Mouse (Mus musculus) thymus, postnatal 36 days (tissue): Measurements from ENCODE around the gene Sft2d2.

Experiments used
- DNase-seq, 2 experiments: peaks; one replicate each; pipeline ENCODE4 v3.0.0; 2022; ENCODE audit warnings: mixed read lengths in 2 of 2

Sft2d2 gene

DNA sequence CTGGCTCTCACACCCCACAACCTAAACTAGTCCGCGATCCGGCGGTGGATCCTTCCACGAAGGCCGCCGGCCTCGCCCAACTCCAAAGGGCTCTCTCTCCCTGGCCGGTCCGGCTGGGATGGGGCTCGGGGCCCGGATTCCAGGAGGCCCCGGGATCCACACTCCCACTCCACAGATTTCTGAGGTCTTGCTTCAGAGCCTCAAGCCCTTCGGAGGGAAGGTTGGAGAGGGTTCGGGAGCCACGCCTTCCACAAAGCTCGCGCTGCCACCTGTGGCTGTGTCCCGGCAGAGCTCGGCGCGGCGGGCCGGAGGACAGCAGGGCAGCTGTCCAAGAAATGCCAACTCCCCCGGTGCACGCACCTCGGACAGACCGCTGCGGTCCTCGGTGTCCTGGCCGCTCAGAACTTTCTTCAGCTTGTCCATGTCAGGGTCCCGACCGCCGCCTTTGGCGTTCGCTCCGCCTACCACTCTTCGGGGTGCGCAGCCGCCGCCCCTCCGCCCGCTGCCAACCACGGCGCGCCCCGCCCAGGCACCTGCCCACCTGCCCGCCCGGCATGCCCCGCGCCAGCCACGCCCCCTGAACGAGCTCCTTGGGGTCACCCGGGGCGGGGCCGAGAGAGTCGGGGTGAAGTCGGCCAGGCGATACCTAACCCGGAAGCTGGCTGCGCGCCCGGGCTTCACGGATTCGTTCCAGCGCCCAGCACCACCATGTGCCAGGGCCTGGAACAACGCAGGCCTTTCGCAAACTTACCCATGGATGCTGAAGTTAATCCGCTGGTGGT is at the start of gene Sft2d2:
Sft2d2 (minus strand) TSS at position 559 of the 782 bp plus-strand sequence.
- peak; percentile 97 to 98 for DNase-seq

DNA sequence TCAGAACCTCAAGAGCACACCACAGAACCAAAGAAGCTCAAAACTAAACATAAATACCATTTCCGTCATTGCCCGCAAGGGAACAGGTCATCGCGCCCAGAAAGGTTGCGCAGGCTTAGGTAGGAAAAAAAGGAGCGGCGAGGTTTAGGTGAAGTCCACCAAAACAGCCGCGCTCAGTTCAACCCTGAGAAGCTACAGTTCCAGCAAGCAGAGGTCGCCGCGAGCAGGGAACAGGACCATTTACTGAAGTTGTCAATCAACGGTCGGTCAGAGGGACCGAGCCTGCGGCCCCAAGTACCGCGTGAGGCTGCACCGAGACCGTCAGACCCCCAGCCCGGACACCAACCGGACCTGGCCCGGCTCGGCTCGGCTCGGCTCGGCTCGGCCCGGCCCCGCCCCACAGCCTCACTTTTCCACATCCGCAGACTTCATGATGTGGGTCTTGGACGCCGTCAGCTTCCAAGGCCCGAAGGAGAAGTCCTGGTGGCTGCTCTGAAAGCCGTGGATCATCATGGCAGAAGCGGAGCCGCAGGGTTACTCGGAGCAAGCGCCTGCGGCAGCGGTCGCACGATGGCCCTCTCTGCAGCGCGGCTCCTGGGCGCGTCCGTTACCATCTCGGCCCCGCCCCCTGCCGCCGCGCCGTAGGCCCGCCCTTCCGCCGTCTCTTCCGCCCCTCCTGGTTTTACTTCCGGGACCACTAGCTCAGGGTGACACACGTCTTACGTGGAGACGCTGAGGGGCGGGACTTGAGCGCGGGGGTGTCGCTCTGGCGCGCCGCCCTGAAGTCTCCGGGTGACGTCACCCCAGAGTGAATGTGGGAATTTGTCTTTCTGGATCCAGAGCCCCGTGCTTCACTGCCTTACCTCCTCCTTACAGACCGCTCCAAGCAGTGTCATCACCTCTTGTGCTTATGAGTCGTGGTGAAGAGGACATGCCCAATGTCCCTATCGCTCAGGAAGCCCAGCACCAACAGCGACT is 42.4 kb upstream of the Sft2d2 start, which contains the start of gene Tiprl:
Tiprl (minus strand) TSS at position 676 of the 978 bp plus-strand sequence.
- DNase-seq: peak; percentile 94 to 97

DNA sequence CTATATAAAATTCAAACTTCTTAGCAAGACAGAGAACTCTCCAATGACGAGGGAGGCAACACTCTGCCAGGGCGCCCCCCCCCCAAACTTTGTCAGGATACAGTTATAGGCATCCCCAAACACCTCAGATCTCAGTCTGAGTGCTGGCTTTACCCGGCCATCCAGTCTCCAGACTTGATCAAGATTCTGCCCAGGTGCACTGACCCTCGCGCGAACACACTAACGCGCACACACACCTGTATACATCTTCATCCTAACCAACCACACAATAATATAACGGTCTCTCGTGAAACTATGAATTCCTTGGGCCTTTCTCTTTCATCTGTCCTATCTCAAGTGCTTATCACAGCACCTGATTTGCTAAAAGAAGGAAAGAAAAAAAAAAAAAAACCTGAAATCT is 41.6 kb upstream of the Sft2d2 start:
- DNase-seq: peak in 1 of 2 experiments; percentile 11

DNA sequence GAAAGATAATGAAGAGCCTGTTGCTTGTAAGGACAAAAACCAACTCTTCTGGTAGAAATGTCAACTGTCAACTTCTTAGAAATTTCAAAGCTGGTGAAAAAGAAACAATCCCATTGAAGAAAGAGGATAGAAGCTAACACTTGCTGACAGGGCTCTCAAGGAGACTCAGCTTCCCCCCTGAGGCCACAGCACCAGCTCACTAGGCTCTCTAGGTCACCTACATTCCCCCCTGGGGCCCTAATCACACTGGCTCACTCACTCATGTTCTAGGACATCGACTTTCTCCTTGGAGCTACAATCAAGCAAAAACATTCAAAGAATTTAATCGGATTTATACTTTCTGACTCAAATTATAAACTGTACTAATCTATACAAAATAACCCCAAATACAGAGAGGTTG is 39.6 kb upstream of the Sft2d2 start:
- no peak for DNase-seq

DNA sequence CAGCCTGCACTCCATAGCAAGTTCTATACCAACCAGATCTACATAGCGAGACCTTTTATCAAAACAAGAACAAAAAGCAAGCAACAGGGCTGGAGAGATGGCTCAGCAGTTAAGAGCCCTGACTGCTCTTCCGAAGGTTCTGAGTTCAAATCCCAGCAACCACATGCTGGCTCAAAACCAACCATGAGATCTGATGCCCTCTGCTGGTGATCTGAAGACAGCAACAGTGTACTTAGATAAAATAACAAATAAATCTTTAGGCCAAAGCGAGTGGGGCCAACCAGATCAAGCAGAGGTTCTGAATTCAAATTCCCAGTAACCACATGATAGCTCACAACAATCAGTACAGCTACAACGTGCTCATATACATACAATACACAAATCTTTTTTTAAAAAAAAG is 36.5 kb upstream of the Sft2d2 start:
- DNase-seq: no peak

DNA sequence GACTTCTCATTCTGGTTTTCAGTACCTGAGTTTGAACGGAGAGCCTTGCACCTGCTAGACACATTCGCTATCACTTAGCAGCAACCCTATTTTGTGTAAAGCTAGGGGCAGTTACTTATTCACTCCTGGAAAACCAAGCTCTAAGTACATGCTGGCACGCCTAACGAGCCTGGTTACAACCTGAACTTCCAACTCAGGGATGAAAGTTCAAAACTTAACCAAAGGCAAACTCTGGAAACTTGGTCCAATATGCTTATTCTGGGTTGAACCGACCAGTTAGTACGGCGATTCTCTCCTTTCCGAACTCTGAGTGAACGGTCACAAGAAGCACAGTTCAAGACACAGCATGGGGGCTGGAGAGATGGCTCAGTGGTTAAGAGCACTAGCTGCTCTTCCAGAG is 35.3 kb upstream of the Sft2d2 start:
- DNase-seq: no peak

DNA sequence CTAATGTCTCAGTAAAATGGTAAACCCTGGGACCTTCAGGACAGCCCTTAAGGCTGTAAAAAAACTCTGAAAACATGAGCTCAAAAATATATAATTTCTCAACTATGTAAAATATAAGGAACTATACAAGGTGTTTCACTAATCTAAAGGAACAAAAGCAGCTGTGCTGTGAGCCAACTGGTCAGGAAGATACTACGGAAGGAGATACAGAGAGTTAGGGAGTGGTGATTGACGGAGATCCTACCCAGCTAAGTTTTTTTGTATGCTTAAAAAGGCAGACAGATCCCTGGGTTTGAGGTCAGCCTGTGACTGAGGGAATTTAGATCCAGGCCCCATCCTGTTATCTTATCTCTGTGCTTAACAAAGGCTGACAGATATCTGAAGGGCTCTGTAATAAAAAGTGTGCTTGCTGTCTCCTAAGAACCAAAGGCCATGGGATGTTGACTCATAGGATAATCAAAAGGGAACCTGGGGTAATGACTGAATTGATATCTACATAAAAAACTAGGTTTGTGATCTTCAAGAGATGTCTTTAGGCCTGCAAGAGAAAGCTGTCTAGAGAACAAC is 22.9 kb upstream of the Sft2d2 start:
- DNase-seq: no peak

DNA sequence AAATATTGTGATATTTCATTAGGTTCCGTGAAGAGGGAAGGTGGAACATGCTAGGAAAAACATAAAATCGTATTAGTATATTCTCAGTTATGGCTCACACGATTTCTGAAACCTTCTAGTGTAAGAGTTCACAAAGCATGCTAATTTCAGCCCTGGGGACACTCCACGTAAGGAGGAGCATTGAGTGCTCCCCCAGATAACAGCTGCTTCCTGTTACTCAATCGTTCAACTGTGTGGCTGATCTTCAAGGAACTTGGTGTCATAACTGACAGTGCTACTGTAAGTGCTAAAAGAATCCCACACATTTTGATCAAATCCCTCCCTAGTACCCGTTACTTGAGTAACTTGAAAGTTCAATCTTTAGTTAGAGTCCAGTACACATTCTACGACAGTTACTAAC is 21.6 kb upstream of the Sft2d2 start:
- DNase-seq: no peak

DNA sequence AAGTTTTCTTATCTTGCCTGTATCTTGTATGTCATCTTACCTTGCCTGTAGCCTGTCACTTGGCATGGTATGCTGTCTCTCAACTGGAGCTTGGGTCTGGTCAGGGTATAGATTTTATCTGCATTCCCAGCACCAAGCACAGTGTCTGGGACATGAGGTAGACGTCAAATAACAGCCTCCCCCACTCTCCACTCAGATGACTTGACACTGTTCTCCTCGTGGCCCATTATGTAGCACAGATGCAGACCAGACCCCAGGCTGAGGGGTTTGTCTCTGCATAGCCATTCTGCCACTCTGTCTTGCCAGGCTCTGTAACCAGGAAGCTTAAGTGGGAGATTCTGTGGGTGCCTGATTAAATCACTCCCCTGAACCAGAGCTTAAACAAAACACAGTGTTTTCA is 11.4 kb upstream of the Sft2d2 start:
- no peak for DNase-seq

DNA sequence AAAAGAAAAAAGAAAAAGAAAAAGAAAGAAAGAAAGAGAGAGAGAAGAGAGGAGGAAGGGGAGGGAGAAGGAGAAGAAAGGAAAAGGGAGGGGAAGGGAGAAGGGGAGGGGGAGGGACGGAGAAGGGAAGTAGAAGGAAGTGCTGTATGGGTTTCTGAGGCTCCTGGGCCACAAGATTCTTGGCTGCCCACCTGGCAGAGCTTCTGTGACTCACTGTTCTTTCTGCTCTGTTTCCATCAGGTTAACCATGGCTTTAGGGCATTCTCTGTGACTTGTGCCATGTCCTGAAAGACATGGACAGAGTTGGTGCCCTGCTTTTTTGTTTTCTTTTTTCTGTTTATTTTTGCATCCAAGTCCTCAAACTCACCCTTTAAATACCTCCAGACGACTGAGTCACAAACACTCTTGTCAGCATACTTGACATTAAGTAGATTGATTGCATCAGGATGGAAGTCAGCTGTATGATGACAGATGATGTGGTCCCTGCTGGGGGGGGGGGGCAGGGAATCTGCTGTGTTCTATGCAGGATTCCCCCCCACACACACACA is 9.3 kb upstream of the Sft2d2 start:
- DNase-seq: no peak

DNA sequence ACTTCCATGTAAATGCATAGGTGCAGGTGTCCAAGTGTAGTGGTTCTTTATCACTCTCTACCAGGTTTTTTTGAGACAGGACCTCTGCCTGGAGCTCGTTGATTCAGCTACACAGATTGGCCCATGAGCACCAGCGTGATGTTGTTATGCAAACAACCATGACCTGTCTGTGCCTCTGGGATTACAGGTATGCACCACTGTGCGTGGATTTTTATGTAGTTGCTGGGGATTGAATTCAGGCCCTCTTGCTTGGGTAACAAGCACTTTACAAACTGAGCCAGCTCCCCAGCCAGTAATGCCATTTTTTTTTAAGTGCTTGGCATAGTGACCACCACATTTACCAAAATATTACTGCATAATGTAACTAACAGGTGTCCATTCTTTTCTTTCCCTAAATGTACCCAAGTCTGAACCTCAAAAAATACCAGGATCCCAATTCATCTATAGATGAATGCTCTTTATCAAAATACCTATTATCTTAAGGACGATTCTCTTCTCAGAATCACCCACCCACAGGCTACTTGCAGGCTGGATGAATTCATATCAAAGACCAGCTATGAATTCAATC is 7.3 kb upstream of the Sft2d2 start:
- DNase-seq: no peak

DNA sequence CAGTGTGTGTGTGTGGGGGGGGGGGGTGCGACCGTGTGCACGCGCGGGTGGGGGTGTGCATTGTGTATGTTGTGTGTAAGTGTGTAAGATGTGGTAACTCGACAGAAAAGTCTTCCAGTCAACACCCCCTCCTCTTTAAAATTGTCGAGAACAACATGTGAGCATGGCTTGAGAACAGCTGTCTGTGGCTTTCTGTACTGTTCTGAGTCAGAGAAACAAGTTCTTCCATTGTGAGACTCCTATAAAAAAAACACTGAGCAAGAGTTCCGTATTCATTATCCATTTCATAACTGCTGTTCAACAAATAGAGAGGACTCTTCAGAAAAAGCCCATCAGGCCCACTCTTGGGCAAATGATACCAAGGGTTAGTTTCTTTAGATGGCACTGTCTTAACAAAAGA is 6.5 kb upstream of the Sft2d2 start:
- no peak for DNase-seq

DNA sequence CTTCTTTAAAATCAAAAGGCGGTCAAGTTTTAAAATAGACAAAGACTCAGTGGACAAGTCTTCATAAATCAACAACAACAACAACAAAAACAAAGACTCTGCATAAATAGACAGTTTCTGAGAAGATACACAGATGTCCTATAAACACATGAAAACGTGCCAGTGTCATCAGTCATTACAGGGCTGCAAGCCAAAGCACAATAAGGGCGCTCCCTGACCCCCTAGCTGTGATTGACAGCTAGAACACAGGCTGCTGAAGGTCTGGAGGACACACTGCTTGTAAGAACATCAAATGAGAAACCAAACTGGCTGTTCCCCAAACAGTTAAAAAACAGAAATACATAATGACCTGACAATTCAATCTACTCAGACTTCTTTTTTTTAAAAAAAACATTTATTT is 5.4 kb upstream of the Sft2d2 start:
- no peak for DNase-seq

DNA sequence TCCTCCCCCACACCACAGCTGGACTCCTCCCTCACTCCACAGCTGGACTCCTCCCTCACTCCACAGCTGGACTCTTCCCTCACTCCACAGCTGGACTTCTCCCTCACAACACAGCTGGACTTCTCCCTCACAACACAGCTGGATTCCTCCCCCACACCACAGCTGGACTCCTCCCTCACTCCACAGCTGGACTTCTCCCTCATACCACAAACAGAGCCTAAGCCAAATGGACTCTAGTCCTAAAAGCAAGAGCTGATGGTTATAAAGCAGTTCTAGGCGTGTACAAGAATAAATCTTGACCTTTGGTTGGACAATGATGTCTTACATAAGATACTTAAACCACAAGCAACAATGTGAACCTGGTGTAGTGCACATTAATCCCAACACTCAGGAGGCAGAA is 4.7 kb upstream of the Sft2d2 start:
- no peak for DNase-seq

DNA sequence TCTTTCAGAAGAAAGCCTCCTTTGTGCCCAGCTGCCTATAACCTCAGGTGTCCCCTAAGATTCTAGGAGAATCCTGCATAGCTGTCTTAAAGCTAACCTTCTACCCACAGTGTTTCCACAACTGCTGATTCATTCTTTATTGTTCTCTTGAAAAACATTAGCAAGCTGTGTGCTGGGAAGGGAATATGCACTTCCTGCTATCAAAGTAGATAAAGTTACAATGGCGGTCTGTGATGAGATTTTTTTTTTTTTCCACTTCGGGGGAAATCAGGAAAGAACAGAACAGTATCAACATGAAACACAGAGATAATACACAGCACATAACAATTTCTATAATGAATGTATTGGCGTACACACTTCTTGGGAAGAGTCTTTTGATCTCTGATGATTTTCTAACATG is 3.6 kb upstream of the Sft2d2 start:
- DNase-seq: no peak

DNA sequence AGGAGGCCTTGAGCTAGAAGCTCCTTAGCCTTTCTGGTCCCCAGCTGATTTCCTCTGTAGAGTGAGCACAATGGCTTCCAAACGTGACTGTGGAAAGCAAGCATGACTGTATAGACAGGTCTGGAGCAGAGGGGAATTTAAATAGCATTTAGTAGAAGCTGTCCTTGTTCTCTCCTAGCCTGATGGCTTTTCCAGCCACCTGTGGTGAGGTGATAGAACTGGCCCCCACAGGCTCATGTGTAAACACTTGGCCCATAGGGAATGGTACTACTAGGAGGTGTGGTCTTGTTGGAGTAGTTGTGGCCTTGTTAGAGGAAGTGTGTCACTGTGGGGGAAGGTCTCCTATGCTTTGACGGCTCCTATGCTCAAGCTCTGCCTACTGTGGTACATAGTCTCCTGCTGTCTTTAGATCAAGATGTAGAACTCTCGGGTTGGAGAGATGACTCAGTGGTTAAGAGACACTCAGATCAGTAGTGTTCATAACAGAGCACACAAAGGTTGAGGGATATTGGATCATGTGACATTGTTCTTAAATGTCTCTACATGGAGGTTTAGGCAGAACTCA is 1.2 kb upstream of the Sft2d2 start:
- DNase-seq: no peak

DNA sequence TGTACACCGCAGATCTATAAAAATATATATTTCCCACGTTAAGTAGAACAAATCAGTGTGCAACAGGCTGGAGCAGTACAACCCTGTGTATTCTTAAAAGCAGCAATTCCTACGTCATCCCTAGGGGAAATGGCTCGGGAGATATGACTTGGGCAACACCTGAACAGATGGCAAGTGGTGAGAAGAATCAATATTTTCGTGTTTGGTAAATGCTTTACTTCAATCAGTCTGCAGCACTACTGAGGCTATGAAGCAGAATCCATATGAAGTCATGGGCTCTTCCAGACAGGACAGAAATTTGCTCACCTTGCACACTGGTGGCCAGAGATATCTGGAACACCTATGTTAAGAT is 400 bp upstream of the Sft2d2 start:
- no peak for DNase-seq

DNA sequence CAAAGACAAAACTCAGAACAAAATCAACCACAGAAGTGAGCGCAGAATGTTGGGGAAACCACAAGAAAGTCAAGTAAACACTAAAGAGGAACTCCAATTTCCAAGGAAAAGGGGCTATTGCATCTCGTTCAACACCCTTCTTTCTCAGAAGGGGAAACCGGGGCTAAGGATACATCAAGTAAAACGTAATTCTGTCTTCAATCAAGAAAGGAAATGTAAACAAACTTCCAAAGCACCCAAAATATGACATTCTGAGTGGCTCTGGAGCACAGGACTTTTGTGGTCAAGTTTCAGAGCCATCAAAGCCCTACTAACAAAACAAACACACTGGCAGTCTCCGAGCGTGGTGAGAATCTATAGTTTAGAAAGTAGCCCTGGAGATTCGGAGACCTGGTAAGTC is 812 bp downstream of the Sft2d2 start:
- DNase-seq: no peak

DNA sequence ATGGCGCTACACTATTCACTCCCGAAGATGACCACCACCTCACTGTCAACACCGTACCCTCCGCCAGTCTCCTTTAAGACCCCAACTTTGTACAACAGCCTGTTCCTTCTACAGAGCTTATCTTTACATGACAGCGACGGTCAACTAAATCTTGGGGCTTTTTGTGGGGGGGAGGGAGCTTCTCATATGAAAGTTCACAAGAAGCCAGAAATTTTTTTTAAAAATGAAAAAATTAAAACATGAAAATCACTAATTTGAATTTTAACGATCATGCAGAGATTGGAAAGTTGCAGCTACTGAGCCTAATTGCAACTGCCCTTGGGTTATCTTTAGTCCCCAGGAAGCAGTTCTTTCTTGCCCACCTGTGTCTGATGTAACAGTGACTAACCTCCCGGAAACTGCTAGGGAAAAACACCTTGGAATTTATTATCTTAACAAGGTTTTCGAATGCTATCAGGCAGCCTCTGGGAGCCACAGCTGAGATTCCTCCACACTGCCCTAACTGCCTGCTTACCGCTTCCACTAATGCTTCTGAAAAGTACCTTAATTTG is 1.4 kb downstream of the Sft2d2 start:
- DNase-seq: no peak

DNA sequence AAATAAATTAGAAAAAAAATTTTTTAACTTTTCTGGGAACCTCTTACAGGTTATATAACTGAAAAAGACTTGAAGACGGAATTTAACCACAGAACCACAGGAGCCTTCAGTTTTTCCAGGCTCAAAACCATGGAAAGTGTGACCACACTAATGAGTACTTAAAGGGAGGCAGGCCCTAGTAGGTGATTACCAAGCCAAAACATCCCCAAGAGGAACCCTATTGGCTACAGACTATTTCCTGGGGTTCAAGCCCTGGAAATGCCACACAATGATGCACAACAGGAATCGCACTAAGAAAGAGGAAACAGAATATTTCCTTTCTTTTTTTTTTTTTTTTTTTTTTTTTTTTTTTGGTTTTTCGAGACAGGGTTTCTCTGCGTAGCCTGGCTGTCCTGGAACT is 2.1 kb downstream of the Sft2d2 start:
- DNase-seq: no peak

DNA sequence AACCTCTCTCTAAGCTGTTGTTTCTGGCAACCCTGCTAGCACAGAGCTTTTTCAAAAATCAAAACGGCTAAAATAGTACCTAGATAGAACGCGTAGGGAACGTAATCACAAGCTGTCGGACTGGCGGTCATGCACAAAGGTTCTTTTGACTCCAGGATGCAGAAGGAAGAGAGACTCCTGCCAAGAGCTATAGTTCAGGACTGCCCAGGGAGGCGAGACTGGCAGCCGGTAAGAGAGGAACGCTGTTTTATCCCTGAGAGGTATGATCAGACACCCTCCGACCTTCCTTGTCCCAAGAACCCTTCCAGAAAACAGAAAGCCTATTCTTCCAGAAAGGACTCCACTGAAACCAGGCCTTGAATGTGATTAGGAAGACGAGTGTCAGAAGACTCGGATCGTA is 2.6 kb downstream of the Sft2d2 start:
- DNase-seq: no peak

DNA sequence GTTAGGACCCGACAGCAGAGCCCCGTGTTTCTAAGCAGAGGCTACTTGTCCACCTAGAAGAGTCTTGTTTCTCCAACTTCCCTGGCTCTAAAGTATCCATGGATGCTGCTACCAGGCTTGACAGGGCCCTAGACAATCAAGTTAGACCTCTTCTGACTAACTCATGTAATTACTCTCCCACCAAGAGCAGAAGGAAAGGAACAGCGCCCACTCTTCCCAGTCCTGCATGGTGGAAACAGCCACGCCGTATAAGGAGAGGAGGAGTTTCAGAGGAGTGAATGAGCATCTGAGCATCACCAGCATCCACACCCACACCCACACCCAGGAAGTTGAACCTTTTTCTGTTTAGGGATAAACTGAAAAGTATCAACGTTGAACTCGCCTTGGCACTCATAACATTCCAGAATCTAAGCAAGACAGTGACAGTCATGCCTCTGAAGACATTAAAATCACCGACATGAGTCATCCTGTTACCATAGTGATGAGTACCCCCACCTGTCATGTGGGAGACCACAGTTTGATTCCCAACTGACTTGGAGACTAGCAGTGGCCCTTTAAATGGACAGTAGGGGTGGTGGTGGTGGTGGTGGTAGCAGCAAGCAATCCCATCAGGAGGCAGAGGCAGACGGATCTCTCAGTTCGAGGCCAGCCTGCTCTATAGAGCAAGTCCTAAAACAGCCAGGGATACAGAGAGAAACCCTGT is 3.5 kb downstream of the Sft2d2 start:
- DNase-seq: no peak
